Mouse (Mus musculus): ENCODE data around the gene M1ap.

Gene M1ap

DNA sequence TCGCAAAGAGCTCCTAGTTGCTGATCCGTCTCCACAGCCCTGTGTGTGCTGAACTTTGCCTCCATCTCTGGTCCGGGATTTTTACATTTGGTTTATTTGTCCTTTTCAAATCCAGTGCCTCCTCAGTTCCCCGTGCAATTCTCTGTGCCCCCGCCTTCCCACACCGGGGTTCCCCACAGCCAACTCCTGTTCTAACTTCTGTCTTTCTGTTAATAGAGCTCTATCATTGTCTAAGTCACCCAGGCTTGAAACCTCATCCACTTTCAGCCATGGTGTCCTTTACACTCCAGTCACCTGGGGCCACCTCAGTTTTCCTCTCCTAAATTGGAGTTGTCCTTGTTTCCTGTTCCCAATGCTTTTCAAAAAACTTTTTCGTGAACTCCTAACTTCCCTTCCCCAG, 64.6 kb downstream of the M1ap start:
- DNase-seq (ENCODE audit: low spot score): no peak

DNA sequence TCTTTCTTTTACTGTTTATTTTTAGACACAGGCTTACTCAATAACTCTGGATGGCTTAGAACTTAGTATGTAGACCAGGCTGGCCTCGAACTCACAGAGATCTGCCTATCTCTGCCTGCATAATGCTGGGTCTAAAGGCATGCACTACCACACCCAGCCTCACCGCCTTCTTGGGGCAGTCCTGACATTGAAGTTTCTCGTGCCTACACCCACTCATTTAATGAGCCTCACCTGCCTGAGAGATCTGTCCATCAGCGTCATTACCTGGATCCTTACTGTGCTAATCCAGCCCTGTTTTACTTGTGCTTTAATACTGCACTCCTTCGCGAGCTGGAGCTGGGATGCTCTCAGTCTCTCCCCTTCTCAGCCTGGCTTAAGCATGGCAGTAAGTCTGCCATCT, 65.1 kb downstream of the M1ap start:
- DNase-seq (ENCODE audit: low spot score): no peak

DNA sequence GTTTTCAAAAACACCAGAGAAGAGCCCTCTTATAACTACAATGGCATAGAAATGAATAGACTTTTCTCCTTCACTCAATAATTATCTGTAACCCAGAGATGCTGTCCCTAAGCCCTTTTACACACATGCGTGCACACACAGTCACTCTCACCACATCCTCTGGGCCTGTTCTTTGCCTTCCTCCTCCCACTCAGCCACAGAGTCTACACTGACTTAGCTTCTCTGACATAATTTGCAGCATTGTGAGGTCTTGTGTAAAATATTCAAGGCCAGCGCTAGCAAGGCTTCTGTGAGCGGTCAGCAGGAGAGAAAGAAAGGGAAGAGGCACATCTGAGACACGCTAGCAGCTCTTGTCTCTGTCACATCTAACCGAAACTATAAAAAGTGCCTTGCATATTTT, 66.7 kb downstream of the M1ap start:
- DNase-seq (ENCODE audit: low spot score): no peak

DNA sequence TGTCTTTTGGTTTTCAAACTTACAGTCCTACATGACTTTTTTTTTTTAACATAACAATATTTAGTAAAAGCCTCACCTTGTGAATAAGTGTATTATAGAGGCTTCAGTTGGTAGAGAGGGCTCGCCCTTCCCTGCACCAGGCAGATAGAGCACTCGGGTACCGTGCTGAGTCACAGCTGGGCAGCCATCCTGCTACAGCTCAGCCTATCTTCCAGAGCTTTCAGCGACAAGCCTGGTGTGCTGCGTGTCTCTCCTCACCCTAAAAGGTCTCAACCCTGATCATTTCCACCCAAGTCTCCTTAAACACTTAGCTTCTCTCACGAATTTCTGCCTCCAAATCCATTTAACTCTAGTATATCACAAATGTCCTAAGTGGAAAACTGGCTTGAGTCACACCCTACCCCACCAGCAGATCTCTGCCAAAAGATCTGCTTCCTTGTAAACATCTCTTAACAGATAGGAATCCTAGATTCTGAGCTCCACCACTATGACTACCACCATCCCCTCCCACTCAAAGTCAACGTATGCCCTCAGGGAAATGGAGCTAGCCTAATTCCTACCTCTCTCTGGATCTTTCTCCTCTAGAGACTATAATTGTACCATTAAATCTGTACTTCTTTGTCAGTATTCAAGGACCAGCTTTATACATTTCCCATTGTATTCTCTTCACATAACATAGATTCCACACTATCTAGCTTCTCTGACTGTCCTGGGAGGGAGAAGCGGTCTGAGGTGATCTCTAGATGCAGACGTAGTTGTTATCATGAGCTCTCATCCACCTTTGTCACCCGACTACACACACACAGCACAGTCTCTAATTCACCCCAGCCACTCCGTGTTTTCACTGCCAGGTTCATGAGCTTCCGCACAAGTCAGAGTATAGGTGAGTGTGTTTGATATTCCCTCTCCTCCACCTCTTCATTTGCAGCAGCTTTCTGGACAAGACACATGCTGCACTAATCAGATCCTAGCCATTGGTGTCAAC, 68.1 kb downstream of the M1ap start:
- no peak for DNase-seq (ENCODE audit: low spot score)

DNA sequence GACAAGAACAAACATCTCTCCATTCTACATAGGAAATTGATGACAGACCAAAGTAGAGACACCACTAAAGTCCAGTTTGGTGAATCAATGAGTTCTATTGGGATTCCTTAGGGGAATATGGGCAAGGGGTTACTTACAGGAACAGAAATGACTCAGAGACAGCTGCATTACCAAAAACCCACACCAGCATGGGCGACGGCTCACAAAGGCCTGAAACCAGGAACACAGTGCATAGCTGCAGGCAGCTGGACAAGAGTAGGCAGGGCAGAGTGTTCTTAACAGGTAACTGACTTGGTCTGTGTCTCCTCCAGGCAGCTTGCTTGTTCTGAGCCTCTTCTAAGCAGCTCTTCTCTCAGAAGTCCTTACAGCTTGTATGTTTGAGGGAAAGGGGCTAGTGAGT, 69.0 kb downstream of the M1ap start:
- DNase-seq (ENCODE audit: low spot score): no peak

DNA sequence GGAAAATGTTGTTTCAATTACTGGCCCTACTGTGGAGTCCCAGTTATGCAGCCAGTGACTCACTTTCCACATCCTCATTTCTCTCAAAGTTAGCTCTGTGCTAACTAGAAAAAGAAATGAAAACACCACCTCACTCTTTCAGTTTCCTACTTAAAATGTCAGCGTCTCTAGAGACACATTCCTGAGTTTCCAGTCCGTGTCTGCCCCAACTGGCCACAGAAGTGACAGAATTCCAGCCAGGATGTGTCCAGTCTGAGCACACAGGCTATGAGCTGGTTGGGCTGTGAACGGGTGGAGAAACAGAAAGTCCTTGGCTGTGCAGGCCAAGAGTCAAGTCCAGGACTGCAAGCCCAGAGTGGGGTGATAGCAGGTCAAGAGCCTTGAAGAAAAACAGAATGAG, 70.5 kb downstream of the M1ap start:
- DNase-seq (ENCODE audit: low spot score): peak; percentile 47

DNA sequence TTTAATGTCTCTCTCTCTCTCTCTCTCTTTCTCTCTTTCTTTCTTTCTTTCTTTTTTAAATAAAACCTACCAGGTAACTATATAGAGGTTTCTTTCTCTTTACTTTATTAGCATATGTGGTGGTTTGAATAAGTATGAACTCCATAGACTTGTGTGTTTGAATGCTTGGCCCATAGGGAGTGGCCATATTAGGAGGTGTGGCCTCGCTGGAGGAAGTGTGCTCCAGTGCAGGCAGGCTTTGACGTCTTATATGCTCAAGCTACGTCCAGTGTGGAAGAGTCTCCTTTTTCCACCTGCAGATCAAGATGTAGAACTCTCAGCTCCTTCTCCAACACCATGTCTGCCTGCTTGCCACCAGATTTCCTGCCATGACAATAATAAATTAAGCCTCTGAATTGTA, 72.3 kb downstream of the M1ap start:
- DNase-seq (ENCODE audit: low spot score): no peak

DNA sequence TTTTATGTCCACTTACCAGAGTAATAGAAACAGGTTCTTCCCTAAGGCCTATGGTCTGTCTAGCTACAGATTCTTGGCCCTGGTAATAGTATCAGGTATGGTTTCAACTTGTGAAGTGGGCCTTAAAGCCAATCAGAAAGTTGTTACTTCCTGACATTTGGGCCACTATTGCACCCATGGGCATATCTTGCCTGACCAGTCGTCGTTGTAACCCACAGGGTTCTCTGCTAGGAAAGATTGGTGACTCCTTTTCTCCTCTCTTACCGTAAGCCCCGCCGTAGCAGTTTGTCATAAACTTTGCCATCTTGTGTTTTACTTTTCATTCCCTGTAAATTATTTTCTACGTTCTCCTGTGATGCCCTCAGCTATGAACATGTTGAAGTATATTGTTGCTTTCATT, 73.4 kb downstream of the M1ap start:
- DNase-seq (ENCODE audit: low spot score): no peak

DNA sequence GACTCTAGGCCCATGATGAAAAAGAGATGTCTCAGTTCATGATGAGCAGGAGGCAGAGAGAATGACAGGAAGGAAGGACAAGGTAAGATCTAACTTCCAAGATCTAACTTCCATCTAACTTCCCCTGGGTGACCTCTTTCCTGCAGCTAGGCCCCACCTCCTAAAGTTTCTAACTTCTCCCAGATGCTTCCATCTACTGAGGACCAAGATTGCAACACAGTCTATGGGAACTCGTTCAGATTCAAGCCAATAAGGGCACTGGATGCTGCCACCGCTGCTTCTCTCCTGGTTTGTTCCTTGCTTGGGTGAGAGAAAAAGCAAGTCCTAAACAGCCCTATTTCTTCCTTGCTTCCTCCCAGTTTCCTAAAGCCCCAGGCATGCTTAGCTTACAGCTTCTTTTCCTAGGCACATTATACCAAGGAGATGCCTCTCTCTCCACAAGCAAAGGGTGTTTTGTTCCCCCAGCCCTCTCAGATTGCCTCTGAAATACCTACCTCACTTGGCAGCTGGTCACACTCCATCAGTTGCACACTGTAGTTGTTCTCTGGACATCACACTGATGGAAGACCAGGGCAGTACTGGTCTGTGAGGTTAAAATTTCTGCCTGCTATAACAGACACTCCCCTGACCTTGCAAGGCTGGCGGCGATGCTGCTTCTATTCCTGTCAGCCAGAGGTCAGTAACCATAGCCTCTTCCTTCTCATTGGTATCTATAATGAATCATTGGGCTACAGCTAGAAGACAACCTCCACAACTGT, 74.3 kb downstream of the M1ap start:
- no peak for DNase-seq (ENCODE audit: low spot score)

DNA sequence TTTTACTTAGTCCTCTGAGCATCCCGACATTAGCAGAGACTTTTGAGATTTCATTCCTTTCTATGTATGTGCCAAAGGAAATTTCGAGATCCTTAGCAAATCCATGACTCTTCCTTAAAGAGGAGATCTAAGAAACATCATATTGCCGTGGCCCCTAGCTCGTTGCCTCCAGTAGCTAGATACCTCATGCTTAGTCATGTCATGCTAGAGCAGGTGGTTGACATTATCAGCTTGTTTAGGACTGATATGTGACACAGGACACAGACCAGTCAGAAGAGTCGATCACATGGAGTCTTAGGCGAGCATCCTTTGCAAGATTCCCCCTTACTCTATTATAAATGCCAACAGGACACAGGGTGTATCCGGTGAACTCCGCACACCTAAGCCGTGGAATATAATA, 76.3 kb downstream of the M1ap start:
- no peak for DNase-seq (ENCODE audit: low spot score)

DNA sequence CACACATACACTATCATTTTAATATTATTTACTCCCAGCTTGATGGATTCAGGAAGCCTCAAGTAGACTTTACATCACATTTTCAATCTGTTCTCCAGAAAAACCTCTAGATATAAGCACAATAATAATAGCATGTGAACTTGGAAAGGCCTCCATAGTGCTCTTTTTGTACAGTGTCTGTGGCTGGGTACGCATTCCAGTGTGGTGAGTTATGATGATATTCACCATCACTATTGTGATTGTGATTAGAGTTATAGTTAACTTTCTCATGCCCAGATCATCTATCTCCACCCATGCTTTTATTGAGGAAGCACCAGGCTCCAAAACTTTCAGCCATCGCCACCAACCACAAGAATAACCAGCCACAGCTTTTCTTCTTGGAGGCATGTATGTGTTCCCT, 77.1 kb downstream of the M1ap start:
- DNase-seq (ENCODE audit: low spot score): no peak

DNA sequence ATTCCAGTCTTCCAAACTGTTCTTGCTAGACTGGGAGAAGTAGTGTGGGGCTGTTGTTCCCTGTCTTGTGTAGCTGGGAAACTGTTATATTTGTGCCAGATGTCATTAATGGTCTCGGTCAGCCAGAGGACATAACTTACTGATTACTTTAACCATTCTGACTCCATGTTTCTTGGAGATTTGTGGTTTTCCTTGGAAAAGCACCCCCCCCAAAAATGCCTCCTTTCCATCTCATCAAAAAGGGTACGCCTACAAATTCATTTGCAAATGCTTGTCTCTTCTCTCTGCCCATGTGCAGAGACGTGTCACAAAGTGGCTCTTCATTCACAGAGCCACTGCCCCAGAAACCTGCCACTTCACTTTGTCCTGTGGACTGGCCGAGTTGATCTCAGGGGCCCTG, 77.7 kb downstream of the M1ap start:
- no peak for DNase-seq (ENCODE audit: low spot score)

DNA sequence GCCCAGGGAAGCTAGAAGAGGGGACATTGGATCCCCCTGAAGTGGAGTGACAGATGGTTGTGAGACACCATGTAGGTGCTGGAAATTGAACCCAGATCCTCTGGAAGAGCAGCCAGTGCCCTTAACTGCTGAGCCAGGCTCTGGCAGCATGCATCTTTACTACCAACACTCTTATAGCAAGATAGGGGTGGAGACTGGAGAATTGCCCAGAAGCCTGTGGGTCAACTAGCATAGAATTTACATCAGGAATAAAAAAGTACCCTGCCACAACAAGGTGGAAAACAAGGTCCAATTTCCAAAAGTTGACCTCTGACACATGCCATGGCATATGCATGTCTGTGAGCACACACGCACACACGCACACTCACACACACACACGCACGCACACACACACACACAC, 78.5 kb downstream of the M1ap start:
- DNase-seq (ENCODE audit: low spot score): no peak

DNA sequence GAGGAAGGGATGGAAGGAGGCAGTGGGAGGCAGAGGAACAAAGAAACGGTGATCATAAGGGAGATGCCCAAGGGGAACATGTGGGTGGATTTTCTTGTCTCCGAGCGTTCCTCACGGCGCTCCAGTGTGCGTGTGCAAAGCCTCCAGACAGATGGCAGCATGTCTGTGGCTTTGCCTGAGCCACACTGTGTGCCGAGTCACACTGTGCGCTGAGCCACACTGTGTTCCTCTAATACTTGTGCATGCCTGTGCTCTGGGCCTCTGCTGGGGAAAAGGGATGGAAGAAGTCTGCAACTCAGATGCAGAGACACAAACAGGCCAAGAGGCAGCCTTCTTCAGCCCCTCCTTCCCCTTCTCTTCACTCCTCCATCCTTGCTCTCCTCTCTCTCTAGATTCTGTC, 80.6 kb downstream of the M1ap start:
- DNase-seq (ENCODE audit: low spot score): no peak

DNA sequence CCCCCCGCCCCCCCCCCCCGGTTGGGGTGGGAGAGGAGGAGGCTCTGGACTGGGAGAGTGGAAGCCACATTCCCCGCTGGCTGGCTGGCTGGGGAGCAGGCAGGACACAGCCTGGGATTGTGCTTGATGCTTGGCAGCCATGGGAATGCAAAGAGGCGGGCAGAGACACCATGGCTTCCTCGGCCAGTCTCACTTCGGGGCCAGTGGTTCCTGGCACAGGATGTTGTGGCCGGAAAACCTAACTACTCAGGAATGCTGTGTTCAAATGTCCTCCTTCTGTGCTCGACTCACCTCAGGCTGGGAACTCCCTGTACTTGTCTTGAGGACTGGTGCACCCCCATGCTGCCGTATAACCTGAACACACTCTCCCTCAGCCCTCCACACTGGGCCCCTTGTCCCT, 81.0 kb downstream of the M1ap start:
- no peak for DNase-seq (ENCODE audit: low spot score)

DNA sequence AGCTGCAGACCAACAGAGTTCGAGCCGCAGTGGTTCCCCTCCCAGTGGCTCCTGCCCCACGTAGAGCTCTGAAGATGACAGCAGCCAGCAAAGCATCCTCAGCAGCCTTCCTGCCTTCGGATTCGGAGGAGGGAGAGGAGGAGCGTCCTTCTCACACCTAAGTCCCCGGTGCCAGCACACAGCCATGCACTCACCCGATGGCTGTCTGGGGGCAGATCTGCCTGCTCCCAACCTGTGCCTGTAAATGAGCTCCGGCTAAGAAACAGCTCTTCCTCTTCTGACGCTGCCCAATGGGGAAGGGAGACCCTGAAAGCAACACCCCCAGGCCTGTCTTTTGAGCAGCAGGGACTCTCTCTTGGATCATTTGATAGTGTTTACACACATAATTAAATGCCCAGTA, 83.1 kb downstream of the M1ap start:
- DNase-seq (ENCODE audit: low spot score): no peak

DNA sequence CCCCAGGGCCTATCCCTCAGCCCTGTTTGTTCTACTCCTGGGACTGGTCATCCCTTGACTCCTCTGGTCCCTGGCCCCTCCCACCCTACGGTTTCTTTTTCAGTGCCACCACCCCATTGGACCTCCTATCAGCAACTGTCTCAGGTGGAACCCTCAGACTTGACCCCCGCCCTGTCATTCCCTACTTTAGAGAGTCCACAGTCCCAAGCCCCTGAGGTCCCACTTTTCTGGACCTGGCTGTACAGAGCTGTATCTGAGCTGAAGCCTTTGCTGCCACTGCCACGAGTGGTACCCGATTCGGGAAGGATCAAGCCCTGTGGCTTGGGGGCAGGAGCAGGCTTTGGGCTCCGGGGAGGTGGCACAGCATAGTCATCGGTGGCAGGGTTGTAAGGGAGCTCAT, 84.4 kb downstream of the M1ap start:
- no peak for DNase-seq (ENCODE audit: low spot score)

DNA sequence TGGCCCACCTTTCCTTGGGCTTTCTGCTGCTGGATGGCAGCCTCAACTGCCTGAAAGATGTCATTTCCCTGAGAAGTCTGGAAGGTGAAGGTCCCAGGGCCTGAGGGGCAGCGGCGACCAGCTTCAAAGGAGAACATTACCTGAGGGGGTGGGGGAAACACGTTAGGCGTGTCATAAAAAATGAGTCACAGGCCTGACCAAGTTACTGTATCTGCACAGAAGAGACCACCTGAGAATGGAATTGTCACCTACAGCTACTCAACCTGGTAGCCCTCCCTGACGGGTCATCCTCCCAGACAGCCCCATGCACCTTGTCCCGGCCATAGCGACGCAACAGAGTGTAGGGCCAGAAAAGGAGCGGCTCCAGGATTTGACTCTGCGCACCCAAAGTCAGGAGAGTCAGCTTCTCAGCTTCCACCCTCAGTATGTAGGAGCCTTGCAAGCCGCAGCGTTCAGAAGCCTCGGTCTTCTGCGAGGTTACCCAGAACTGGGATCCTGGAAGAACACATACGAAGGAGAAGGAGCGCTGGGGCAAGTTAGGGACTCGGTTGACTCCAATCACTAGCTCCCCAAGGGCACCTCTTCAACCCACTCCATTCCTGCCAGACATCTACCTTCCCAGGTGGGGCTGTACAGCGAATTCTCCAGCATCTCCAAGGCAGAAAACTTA, 85.4 kb downstream of the M1ap start:
- DNase-seq (ENCODE audit: low spot score): no peak

DNA sequence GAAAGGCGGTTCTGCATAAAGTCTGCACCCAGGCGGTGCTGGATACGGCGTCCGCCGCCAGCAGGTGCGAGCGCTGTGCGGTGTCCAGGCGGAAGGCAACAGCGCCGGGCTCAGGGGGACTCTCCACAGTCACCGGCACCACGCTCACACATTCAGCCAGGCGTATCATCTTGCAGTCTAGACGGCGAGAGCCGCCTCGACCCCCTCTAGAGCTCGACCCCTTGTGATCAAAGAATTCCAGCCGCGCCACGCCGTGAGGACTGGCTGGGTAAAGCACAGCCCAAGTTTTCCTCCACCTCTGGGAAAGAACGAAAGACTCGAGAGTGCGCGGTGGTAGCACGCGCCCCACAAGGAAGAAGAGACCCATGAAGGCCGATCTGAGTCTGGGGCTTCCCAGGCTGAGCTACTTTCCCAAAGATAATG, 86.1 kb downstream of the M1ap start:
- no peak for DNase-seq (ENCODE audit: low spot score)

DNA sequence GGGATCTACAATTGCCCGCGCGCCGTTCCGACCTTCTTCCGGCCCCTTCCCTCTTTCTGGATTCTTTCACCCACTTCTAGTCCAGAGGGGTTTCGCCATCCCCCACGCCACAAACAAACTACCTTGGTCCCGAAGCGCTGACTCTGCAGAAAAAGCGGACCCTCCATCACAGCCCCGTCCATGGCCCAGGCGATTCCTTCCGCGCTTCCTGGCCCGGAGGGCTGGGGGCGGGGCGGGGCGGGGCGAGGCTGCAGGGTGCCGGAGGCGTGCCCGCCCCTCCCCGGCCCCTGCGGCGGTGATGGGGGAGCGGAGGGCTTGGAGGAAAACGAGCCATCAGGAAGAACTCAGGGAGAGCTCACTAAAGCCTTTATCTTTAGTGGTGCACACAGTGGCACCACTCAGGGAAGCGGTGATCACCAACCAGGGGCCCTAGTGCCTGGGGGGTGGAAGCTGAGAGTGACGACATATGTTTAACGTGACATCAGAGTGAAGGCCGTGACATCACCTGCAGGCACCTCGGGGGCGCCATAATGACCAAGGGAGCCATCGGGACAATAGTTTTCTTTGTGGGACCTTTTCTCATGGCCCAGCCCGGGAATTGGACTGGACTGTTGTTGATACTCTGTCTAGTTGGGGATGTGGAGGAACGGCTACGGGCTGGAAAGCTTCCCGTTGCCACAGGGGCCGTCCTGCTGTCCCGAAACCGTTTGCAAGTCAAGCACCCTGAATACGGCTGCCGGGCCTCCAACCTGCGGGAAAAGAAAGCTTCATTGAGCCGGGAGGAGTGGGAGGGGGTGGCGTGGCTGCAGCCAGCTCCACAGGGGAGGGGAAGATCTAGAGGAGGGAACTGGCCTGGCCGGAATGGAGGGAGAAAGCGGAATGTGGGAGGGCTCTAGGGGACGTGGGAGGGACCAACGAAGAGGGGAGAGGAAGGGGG, 86.8 kb downstream of the M1ap start, which contains the start of the genes Dok1 and Loxl3:
Gene Dok1 (minus strand): TSS at position 223 of the 937 bp plus-strand sequence.
Gene Loxl3 (plus strand): TSS at position 925 of the 937 bp plus-strand sequence.
- DNase-seq (ENCODE audit: low spot score): peak; percentile 74

DNA sequence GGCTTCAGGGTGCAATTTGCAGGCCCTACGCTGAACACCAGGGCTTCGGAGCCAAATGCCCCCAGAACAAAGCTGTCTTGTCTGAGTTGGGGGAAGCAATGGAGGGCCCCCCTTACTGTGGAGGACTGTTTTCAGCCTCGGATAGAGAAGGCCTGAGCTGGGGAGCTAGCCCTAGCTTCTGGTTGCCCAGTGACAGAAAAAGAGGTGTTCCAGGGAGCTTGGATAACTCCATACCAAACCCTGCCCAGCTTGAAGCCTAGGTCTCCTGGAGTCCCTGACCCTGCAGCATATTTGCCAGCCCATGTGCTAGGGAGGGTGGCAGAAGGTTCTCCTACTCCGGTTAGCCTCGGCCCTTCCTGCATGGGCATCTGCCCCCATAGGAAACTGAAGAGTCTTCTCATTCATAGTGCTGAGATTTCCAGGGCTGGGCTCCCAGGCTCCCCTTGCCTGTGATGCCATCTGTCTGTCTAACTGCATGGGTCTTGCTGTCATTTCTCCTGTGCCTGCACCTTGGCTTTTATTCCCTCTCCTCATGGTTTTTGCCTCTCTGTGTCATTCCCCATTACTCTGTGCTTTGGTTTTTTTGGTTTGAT, 87.9 kb downstream of the M1ap start:
- no peak for DNase-seq (ENCODE audit: low spot score)
